Mouse (Mus musculus): ENCODE data around the gene Nfkb1. TPM values are rescaled to one million over a fixed set of nuclear protein-coding genes. Genes with fewer than 3 reads are reported as not detected.

Nfkb1 gene
- polyA plus RNA-seq, 1 experiment from 2014 or later: 10.2 TPM

DNA sequence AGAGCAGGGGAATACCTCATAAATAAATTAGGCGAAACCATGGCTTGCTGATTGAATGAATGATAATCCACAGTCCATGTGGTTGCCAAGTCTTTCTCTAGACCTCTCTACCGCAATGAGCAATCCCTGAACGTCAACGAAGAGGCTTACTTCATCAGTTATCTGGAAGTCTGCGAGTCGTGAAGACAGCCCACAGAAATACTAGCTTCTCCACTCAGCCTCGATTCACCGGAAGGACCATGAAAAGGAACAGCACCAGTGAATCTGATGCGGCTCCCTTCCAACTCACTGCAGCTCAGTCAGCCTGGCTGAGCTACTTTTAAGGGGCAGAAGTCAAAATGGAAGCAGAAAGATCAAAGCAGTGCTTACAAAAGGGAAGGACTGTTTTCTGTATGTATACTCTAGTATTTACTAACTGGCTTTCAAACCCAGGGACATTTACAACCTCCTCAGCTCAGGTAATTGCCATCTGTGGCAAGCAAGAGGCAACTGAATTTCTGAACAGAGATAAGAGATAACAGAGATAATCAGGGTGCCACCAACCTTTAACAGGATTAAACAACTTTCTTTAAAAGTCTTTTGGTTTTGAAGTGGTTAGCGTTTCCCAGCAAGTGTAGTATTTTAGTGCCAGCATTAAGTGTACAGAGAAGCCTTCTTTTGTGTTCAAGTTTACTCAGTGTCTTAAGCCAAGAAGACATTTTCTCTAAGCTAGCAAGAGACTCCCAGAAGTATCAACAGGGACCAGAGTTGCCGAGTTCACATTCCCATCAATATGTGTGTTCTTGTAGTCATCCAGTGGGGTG, 2.2 kb downstream of the Nfkb1 start:
- 65% methylated on average over 11 of the region's 11 CpGs for WGBS
- DNase-seq (ENCODE audit: low spot score) (no peak), ATAC-seq (ENCODE audit: low FRiP score) (no peak)
- no peaks in the 10 kb centered on the region for H3K9me3 ChIP-seq (ENCODE audit: control insufficient read depth, low read length)
- H3K9ac ChIP-seq: no peak overlapping the region
- H3K4me1 ChIP-seq (replicated peaks; ENCODE audit: control insufficient read depth, insufficient read depth, low read length): peaks cover 22% of the 10 kb centered on the region
- H3K27me3 ChIP-seq (ENCODE audit: control insufficient read depth, insufficient read depth, low read length): no peaks in the 10 kb centered on the region
- H3K27ac ChIP-seq: no peak overlapping the region
- H3K36me3 ChIP-seq (replicated peaks; ENCODE audit: control insufficient read depth, insufficient read depth): no peaks in the 10 kb centered on the region
- no peak overlapping the region for H3K4me3 ChIP-seq (replicated peaks; ENCODE audit: low read length)
- peak overlapping the region; percentile 83 for H3K4me2 ChIP-seq (replicated peaks)

DNA sequence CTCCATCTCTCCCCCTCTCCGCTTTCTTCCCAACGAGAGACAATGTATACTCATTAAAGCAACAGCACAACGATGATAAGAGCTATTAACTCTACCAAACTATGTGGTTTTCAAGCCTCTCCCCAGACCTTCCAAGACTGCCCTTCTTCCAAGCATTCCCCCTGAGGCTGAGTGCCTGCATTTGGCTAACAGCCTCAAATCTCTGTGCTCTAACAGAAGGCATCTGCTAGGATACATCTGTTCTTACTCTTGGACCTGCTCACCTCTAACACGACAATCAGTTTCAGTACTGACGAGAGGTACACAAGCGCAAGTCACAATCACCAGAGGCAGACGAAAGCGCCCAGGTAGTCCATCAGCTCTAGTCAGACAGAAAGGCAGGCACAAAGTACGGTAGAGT, 3.4 kb downstream of the Nfkb1 start:
- no peak overlapping the region for H3K27ac ChIP-seq
- H3K36me3 ChIP-seq (replicated peaks; ENCODE audit: control insufficient read depth, insufficient read depth): no peaks in the 10 kb centered on the region
- no peaks in the 10 kb centered on the region for H3K9me3 ChIP-seq (ENCODE audit: control insufficient read depth, low read length)
- ATAC-seq (ENCODE audit: low FRiP score) (no peak), DNase-seq (ENCODE audit: low spot score) (no peak)
- no peaks in the 10 kb centered on the region for H3K27me3 ChIP-seq (ENCODE audit: control insufficient read depth, insufficient read depth, low read length)
- H3K4me1 ChIP-seq (replicated peaks; ENCODE audit: control insufficient read depth, insufficient read depth, low read length): peaks cover 22% of the 10 kb centered on the region
- no peak overlapping the region for H3K9ac ChIP-seq
- H3K4me3 ChIP-seq (replicated peaks; ENCODE audit: low read length): no peak overlapping the region
- no peak overlapping the region for H3K4me2 ChIP-seq (replicated peaks)
- 71% methylated on average over 9 of the region's 9 CpGs for WGBS

GRCm38 (mm10) chr3:135686419-135686818, 4.9 kb downstream of the Nfkb1 start:
- Histone ChIP-seq H3K4me2 (replicated peaks) (no peak overlapping the region), H3K4me3 (replicated peaks; ENCODE audit: low read length) (no peak overlapping the region), H3K27ac (no peak overlapping the region), H3K9me3 (ENCODE audit: control insufficient read depth, low read length) (no peaks in the 10 kb centered on the region), H3K36me3 (replicated peaks; ENCODE audit: control insufficient read depth, insufficient read depth) (no peaks in the 10 kb centered on the region), H3K9ac (no peak overlapping the region), H3K27me3 (ENCODE audit: control insufficient read depth, insufficient read depth, low read length) (no peaks in the 10 kb centered on the region), H3K4me1 (replicated peaks; ENCODE audit: control insufficient read depth, insufficient read depth, low read length) (peaks cover 16% of the 10 kb centered on the region)
- DNase-seq (ENCODE audit: low spot score) (no peak), ATAC-seq (ENCODE audit: low FRiP score) (no peak)
- WGBS: 60% methylated on average over 5 of the region's 5 CpGs

- no peaks in the 10 kb centered on the region for H3K36me3 ChIP-seq (replicated peaks; ENCODE audit: control insufficient read depth, insufficient read depth)
- no peak for ATAC-seq (ENCODE audit: low FRiP score)
- WGBS: 86% methylated on average over 6 of the region's 6 CpGs
These were observed 8.1 kb downstream of the Nfkb1 start for GRCm38 (mm10) chr3:135683275-135683674.

GRCm38 (mm10) chr3:135682240-135682639, 9.1 kb downstream of the Nfkb1 start:
- Histone ChIP-seq H3K9ac (no peak overlapping the region), H3K27ac (no peak overlapping the region), H3K4me1 (replicated peaks; ENCODE audit: control insufficient read depth, insufficient read depth, low read length) (peaks cover 3% of the 10 kb centered on the region), H3K27me3 (ENCODE audit: control insufficient read depth, insufficient read depth, low read length) (no peaks in the 10 kb centered on the region), H3K9me3 (ENCODE audit: control insufficient read depth, low read length) (no peaks in the 10 kb centered on the region), H3K36me3 (replicated peaks; ENCODE audit: control insufficient read depth, insufficient read depth) (no peaks in the 10 kb centered on the region), H3K4me2 (replicated peaks) (no peak overlapping the region), H3K4me3 (replicated peaks; ENCODE audit: low read length) (no peak overlapping the region)
- 30% methylated on average over 3 of the region's 3 CpGs for WGBS
- DNase-seq (ENCODE audit: low spot score) (no peak), ATAC-seq (ENCODE audit: low FRiP score) (no peak)

More at GRCm38 (mm10) chr3:135683275-135683674, 8.1 kb downstream of the Nfkb1 start:
- Histone ChIP-seq H3K4me1 (replicated peaks; ENCODE audit: control insufficient read depth, insufficient read depth, low read length) (peaks cover 3% of the 10 kb centered on the region), H3K27ac (no peak overlapping the region), H3K4me2 (replicated peaks) (no peak overlapping the region), H3K27me3 (ENCODE audit: control insufficient read depth, insufficient read depth, low read length) (no peaks in the 10 kb centered on the region), H3K4me3 (replicated peaks; ENCODE audit: low read length) (no peak overlapping the region), H3K9me3 (ENCODE audit: control insufficient read depth, low read length) (no peaks in the 10 kb centered on the region), H3K9ac (no peak overlapping the region)
- no peak for DNase-seq (ENCODE audit: low spot score)

DNA sequence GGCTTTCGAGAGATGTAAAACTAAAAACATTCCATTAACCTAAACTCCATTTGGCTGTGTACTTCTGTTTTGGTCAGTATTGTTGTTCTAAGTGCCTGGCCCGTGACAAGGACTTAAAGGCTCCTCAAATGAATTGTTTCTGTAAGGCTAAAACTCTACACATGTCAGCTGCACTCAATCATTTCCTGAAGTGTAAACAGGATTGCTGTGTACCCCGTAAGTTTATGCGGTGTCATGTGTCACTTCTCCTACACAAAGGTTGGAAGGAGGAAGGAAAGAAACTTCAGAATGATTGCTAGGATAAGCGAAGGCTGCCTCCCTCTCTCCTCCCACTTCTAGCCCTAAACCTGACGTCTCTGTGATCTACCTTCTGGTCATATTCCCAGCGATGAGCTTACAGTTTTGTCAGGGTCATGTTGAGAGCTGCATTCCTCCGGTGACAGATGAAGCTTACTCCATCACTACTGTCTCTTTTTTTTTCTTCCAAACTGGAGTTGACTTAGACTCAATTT, 10.0 kb downstream of the Nfkb1 start:
- H3K4me2 ChIP-seq (replicated peaks): no peak overlapping the region
- H3K36me3 ChIP-seq (replicated peaks; ENCODE audit: control insufficient read depth, insufficient read depth): no peaks in the 10 kb centered on the region
- H3K4me1 ChIP-seq (replicated peaks; ENCODE audit: control insufficient read depth, insufficient read depth, low read length): peaks cover 2% of the 10 kb centered on the region
- H3K9ac ChIP-seq: no peak overlapping the region
- WGBS: 77% methylated on average over 8 of the region's 8 CpGs
- DNase-seq (ENCODE audit: low spot score): no peak
- H3K4me3 ChIP-seq (replicated peaks; ENCODE audit: low read length): no peak overlapping the region
- no peaks in the 10 kb centered on the region for H3K27me3 ChIP-seq (ENCODE audit: control insufficient read depth, insufficient read depth, low read length)
- no peak overlapping the region for H3K27ac ChIP-seq
- ATAC-seq (ENCODE audit: low FRiP score): no peak
- no peaks in the 10 kb centered on the region for H3K9me3 ChIP-seq (ENCODE audit: control insufficient read depth, low read length)

DNA sequence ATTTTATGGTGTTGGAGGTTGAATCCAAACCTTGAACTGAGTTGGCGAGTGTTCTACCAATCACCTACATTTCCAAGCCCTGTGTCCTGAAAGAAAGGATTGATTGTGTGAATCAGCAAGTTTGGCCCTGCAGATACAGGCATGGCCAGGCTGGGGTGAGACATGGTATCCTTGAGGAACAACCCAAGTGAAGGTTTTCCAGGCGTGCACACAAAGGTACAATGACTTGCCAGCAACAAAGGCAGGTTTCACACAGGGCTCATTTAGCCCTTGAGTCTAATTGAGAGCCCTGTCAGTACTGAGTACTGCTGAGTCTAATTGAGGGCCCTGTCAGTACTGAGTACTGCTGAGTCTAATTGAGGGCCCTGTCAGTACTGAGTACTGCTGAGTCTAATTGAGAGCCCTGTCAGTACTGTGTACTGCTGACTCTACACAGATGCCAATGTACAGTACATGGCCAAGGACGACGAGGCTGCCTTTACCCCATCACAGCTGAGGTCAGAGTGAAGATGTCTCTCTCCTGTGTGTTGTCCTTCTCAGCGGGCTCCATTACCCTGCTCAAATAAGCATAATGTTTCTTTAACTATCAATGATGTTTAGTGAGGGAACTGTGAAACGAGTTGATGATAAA, 11.0 kb downstream of the Nfkb1 start:
- no peak for ATAC-seq (ENCODE audit: low FRiP score)
- Histone ChIP-seq H3K4me3 (replicated peaks; ENCODE audit: low read length) (no peak overlapping the region), H3K4me2 (replicated peaks) (no peak overlapping the region), H3K4me1 (replicated peaks; ENCODE audit: control insufficient read depth, insufficient read depth, low read length) (0 out of 2 replicates have a peak, but pooled peaks cover 2% of the 10 kb centered on the region), H3K27ac (no peak overlapping the region), H3K9ac (no peak overlapping the region), H3K36me3 (replicated peaks; ENCODE audit: control insufficient read depth, insufficient read depth) (no peaks in the 10 kb centered on the region), H3K9me3 (ENCODE audit: control insufficient read depth, low read length) (no peaks in the 10 kb centered on the region), H3K27me3 (ENCODE audit: control insufficient read depth, insufficient read depth, low read length) (no peaks in the 10 kb centered on the region)
- 75% methylated on average over 6 of the region's 6 CpGs for WGBS
- no peak for DNase-seq (ENCODE audit: low spot score)

GRCm38 (mm10) chr3:135677064-135677463, 14.3 kb downstream of the Nfkb1 start:
- no peaks in the 10 kb centered on the region for H3K9me3 ChIP-seq (ENCODE audit: control insufficient read depth, low read length)
- ATAC-seq (ENCODE audit: low FRiP score) (no peak), DNase-seq (ENCODE audit: low spot score) (no peak)
- H3K4me1 ChIP-seq (replicated peaks; ENCODE audit: control insufficient read depth, insufficient read depth, low read length): peaks cover 24% of the 10 kb centered on the region
- H3K4me2 ChIP-seq (replicated peaks): no peak overlapping the region
- no peak overlapping the region for H3K9ac ChIP-seq
- H3K27ac ChIP-seq: no peak overlapping the region
- WGBS: 82% methylated on average over 5 of the region's 5 CpGs
- H3K27me3 ChIP-seq (ENCODE audit: control insufficient read depth, insufficient read depth, low read length): no peaks in the 10 kb centered on the region
- H3K36me3 ChIP-seq (replicated peaks; ENCODE audit: control insufficient read depth, insufficient read depth): no peaks in the 10 kb centered on the region
- no peak overlapping the region for H3K4me3 ChIP-seq (replicated peaks; ENCODE audit: low read length)

DNA sequence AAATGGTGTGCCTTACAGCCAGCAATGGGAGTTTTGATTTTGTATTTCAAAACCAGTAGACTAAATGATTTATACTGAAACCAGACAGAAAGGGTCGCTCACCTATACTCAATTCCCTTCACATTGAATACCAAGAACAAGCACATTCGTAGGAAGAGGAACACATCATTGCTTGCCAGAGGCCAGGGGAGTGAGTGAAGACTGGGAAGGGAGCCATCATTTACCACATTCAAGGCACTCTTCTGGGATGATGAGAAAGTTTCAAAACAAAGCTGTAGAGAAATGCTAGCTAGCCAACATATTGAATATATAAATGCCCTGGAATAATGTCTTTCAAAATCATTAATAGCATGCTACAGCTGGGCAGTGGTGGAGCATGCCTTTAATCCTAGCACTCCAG, 15.0 kb downstream of the Nfkb1 start:
- no peaks in the 10 kb centered on the region for H3K9me3 ChIP-seq (ENCODE audit: control insufficient read depth, low read length)
- H3K27me3 ChIP-seq (ENCODE audit: control insufficient read depth, insufficient read depth, low read length): no peaks in the 10 kb centered on the region
- H3K4me3 ChIP-seq (replicated peaks; ENCODE audit: low read length): no peak overlapping the region
- H3K36me3 ChIP-seq (replicated peaks; ENCODE audit: control insufficient read depth, insufficient read depth): no peaks in the 10 kb centered on the region
- peaks cover 24% of the 10 kb centered on the region for H3K4me1 ChIP-seq (replicated peaks; ENCODE audit: control insufficient read depth, insufficient read depth, low read length)
- ATAC-seq (ENCODE audit: low FRiP score): no peak
- DNase-seq (ENCODE audit: low spot score): no peak
- no peak overlapping the region for H3K4me2 ChIP-seq (replicated peaks)
- no peak overlapping the region for H3K27ac ChIP-seq
- 87% methylated on average over 2 of the region's 2 CpGs for WGBS
- H3K9ac ChIP-seq: no peak overlapping the region

Measured in hindbrain, embryonic 14.5 days (tissue).